Comparison of ENCODE assay signal across 22 mouse cellular contexts in genomic region chr7:74422731-74423130, GRCm38 (mm10).
DNase-seq lines count a peak whose midpoint lies in the region; ATAC-seq and TF ChIP-seq lines count a peak whose summit lies in the region.
"Had no signal": no experiment of that assay in that cellular context is flagged by ENCODE, and none has a peak within 500 bp of the region (broad histone marks: within the 10 kb centered on the region; RNA-seq: fewer than 3 reads in every experiment).

No protein-coding gene starts in this region.

- H3K9me3 ChIP-seq in heart, embryonic 13.5 days: no peaks in the 10 kb centered on the region
- H3K9me3 ChIP-seq in kidney, embryonic 16.5 days (ENCODE audit: low read length): no peaks in the 10 kb centered on the region
- H3K9me3 ChIP-seq in heart, postnatal 0 days (replicated peaks; ENCODE audit: control insufficient read depth, low read length): no peaks in the 10 kb centered on the region
- H3K9me3 ChIP-seq in forebrain, embryonic 10.5 days: no peaks in the 10 kb centered on the region
- H3K9me3 ChIP-seq: embryonic facial prominence, embryonic 12.5 days; forebrain, embryonic 12.5 days; hindbrain, embryonic 12.5 days; kidney, embryonic 15.5 days had no signal

- intact Hi-C loops in heart, adult 2 months (cut with DNase I): loop anchor here (2.0 kb wide), 3 partner anchors 36 to 88 kb away; no protein-coding TSS in a partner anchor

- H3K9ac ChIP-seq in heart, adult 2 months (ENCODE audit: low read depth, low read length): peak overlapping the region; percentile 49
- H3K9ac ChIP-seq in heart, embryonic 13.5 days: peak overlapping the region; percentile 58; the same call in 1 of the 2 replicates
- H3K9ac ChIP-seq in kidney, embryonic 16.5 days (replicated peaks; ENCODE audit: low read length): no peak overlapping the region
- H3K9ac ChIP-seq in heart, postnatal 0 days (replicated peaks; ENCODE audit: low read depth, low read length): no peak overlapping the region
- H3K9ac ChIP-seq: embryonic facial prominence, embryonic 12.5 days; forebrain, embryonic 12.5 days; forebrain, postnatal 0 days; hindbrain, embryonic 12.5 days; kidney, embryonic 15.5 days had no signal

- 85% methylated on average over 2 of the region's 2 CpGs for WGBS in heart, adult 2 months
- WGBS in heart, embryonic 13.5 days: 78% methylated on average over 2 of the region's 2 CpGs
- 95% methylated on average over 2 of the region's 2 CpGs for WGBS in kidney, embryonic 16.5 days
- 79% methylated on average over 2 of the region's 2 CpGs for WGBS in heart, postnatal 0 days
- WGBS in forebrain, embryonic 10.5 days: 84% methylated on average over 2 of the region's 2 CpGs

- TF ChIP-seq EP300 in heart, adult 2 months (IDR thresholded peaks at IDR 0.05; ENCODE audit: insufficient read depth, low read depth, low read length): no peak
- TF ChIP-seq EP300 in heart, postnatal 0 days (IDR thresholded peaks at IDR 0.05; ENCODE audit: low read depth): no peak

- no peaks in the 10 kb centered on the region; the same call in 1 of the 2 replicates for H3K36me3 ChIP-seq in heart, adult 2 months (ENCODE audit: control insufficient read depth, insufficient read depth, low read length)
- no peaks in the 10 kb centered on the region for H3K36me3 ChIP-seq in heart, embryonic 13.5 days
- no peaks in the 10 kb centered on the region for H3K36me3 ChIP-seq in kidney, embryonic 16.5 days (ENCODE audit: insufficient read depth, low read length)
- no peaks in the 10 kb centered on the region for H3K36me3 ChIP-seq in heart, postnatal 0 days (replicated peaks; ENCODE audit: control insufficient read depth, insufficient read depth, low read length)
- no peaks in the 10 kb centered on the region for H3K36me3 ChIP-seq in forebrain, embryonic 10.5 days (replicated peaks)
- H3K36me3 ChIP-seq: embryonic facial prominence, embryonic 12.5 days; forebrain, embryonic 12.5 days; hindbrain, embryonic 12.5 days; kidney, embryonic 15.5 days had no signal

- ATAC-seq in heart, embryonic 13.5 days (ENCODE audit: extremely low read depth, insufficient number of reproducible peaks, low FRiP score, low TSS enrichment): no peak
- no peak for ATAC-seq in kidney, embryonic 16.5 days (ENCODE audit: low FRiP score, low TSS enrichment)
- no peak for ATAC-seq in heart, postnatal 0 days (ENCODE audit: insufficient read depth, low read depth)
- ATAC-seq: activated CD4-positive, CD25-positive, alpha-beta regulatory T cell, adult 4 months; inflammation-experienced regulatory T-cells, adult 6 months; intestine, postnatal 0 days; Patski had no signal

- H3K4me2 ChIP-seq in heart, embryonic 13.5 days: peak overlapping the region; percentile 61; the same call in 1 of the 2 replicates
- no peak overlapping the region for H3K4me2 ChIP-seq in kidney, embryonic 16.5 days (replicated peaks; ENCODE audit: low read depth, low read length)
- H3K4me2 ChIP-seq in heart, postnatal 0 days (ENCODE audit: low read depth, low read length): no peak overlapping the region
- H3K4me2 ChIP-seq: embryonic facial prominence, embryonic 12.5 days; forebrain, embryonic 12.5 days; hindbrain, embryonic 12.5 days; kidney, embryonic 15.5 days had no signal

- H3K27me3 ChIP-seq in heart, adult 2 months (ENCODE audit: control insufficient read depth, insufficient read depth, low read length): no peaks in the 10 kb centered on the region
- no peaks in the 10 kb centered on the region for H3K27me3 ChIP-seq in heart, embryonic 13.5 days (replicated peaks)
- H3K27me3 ChIP-seq in kidney, embryonic 16.5 days (ENCODE audit: insufficient read depth, low read length): no peaks in the 10 kb centered on the region
- H3K27me3 ChIP-seq in heart, postnatal 0 days (ENCODE audit: control insufficient read depth, insufficient read depth, low read length): no peaks in the 10 kb centered on the region
- H3K27me3 ChIP-seq in forebrain, embryonic 10.5 days (ENCODE audit: poor library complexity, severe bottlenecking): no peaks in the 10 kb centered on the region
- H3K27me3 ChIP-seq: CH12.LX; embryonic facial prominence, embryonic 12.5 days; forebrain, embryonic 12.5 days; hindbrain, embryonic 12.5 days; kidney, embryonic 15.5 days; Patski had no signal

- TF ChIP-seq POLR2A in heart, adult 2 months (IDR thresholded peaks at IDR 0.05; ENCODE audit: insufficient read depth, low read depth, low read length): no peak

- DNase-seq in heart, adult 2 months: no peak
- DNase-seq in heart, adult 8-10 months (ENCODE audit: low spot score): no peak
- no peak for DNase-seq in heart, adult 18-20 months
- peak; percentile 75 for DNase-seq in kidney, adult 9 months
- DNase-seq in heart, postnatal 0 days (ENCODE audit: low spot score): no peak
- DNase-seq in forebrain, embryonic 10.5 days (ENCODE audit: extremely low spot score, low spot score): no peak
- DNase-seq: adrenal gland, postnatal 14 days; cerebellum, adult 11-12 months; cerebellum, adult 9-10 months; forebrain, postnatal 0 days; gastrocnemius, postnatal 36 days had no signal

- H3K27ac ChIP-seq in heart, adult 2 months: peak overlapping the region; percentile 86
- H3K27ac ChIP-seq in heart, embryonic 13.5 days (replicated peaks): peak overlapping the region; percentile 78
- H3K27ac ChIP-seq in kidney, embryonic 16.5 days (ENCODE audit: low read length): no peak overlapping the region
- peak overlapping the region; percentile 70 for H3K27ac ChIP-seq in heart, postnatal 0 days (ENCODE audit: low read depth)
- no peak overlapping the region for H3K27ac ChIP-seq in forebrain, embryonic 10.5 days
- H3K27ac ChIP-seq: embryonic facial prominence, embryonic 12.5 days; hindbrain, embryonic 12.5 days had no signal

- no peak overlapping the region for H3K4me3 ChIP-seq in heart, adult 2 months
- H3K4me3 ChIP-seq in heart, embryonic 13.5 days: no peak overlapping the region
- H3K4me3 ChIP-seq in kidney, embryonic 16.5 days (ENCODE audit: low read length): no peak overlapping the region
- no peak overlapping the region for H3K4me3 ChIP-seq in heart, postnatal 0 days (ENCODE audit: low read depth, low read length)
- no peak overlapping the region for H3K4me3 ChIP-seq in forebrain, embryonic 10.5 days
- H3K4me3 ChIP-seq: embryonic facial prominence, embryonic 12.5 days; forebrain, embryonic 12.5 days; hindbrain, embryonic 12.5 days; kidney, embryonic 15.5 days had no signal

- no peaks in the 10 kb centered on the region for H3K79me2 ChIP-seq in heart, adult 2 months (replicated peaks; ENCODE audit: control insufficient read depth, insufficient read depth, low read length)

- peaks cover 21% of the 10 kb centered on the region for H3K4me1 ChIP-seq in heart, adult 2 months (ENCODE audit: control insufficient read depth, insufficient read depth, low read length)
- peaks cover 72% of the 10 kb centered on the region for H3K4me1 ChIP-seq in heart, embryonic 13.5 days
- peaks cover 39% of the 10 kb centered on the region for H3K4me1 ChIP-seq in kidney, embryonic 16.5 days (ENCODE audit: insufficient read depth, low read length)
- H3K4me1 ChIP-seq in heart, postnatal 0 days (ENCODE audit: control insufficient read depth, insufficient read depth): peaks cover 41% of the 10 kb centered on the region
- peaks cover 23% of the 10 kb centered on the region for H3K4me1 ChIP-seq in forebrain, embryonic 10.5 days

- TF ChIP-seq CTCF in heart, adult 2 months (IDR thresholded peaks at IDR 0.05): no peak
- TF ChIP-seq CTCF in heart, postnatal 0 days (IDR thresholded peaks at IDR 0.05; ENCODE audit: low read depth): no peak

Comparison
In these comparisons a context has a peak if more than half of its experiments do, and no peak if none do; other contexts are left out.
1. H3K9ac ChIP-seq: peak in heart, adult 2 months (single experiment) and heart, embryonic 13.5 days (single experiment); none in kidney, embryonic 16.5 days (single experiment) and heart, postnatal 0 days (single experiment).
2. H3K27ac ChIP-seq: peak in heart, adult 2 months (single experiment), heart, embryonic 13.5 days (single experiment) and heart, postnatal 0 days (single experiment); none in kidney, embryonic 16.5 days (single experiment) and forebrain, embryonic 10.5 days (single experiment).